Mouse (Mus musculus) bone marrow macrophage, adult 2 months (primary cell): ENCODE data around the gene Dbx1. TPM values are rescaled to one million over a fixed set of nuclear protein-coding genes. Genes with fewer than 3 reads are reported as not detected.
A peak's percentile ranks its signal among the peaks of the same experiment; 100 is the strongest.

Experiments
- H3K27ac ChIP-seq: 2 replicates; pipeline ENCODE4 v1.5.1; 2012; ENCODE audit warnings: low read depth, low read length; ENCODE audit not compliant: insufficient read depth
- H3K4me1 ChIP-seq: 2 replicates; pipeline ENCODE4 v1.6.1; 2012; ENCODE audit warnings: low read length; ENCODE audit not compliant: control insufficient read depth, insufficient read depth
- H3K4me3 ChIP-seq: 2 replicates; pipeline ENCODE4 v1.5.1; 2012; ENCODE audit warnings: mild to moderate bottlenecking, low read length, moderate library complexity; ENCODE audit not compliant: insufficient read depth
- CTCF ChIP-seq: IDR thresholded peaks from 2 replicates; pipeline ENCODE4 v1.5.1; 2012; ENCODE audit warnings: low read depth, mild to moderate bottlenecking, low read length, moderate library complexity
- POLR2A ChIP-seq: IDR thresholded peaks from 2 replicates; pipeline ENCODE4 v1.6.1; 2012; ENCODE audit warnings: mild to moderate bottlenecking, low read depth, low read length, borderline replicate concordance
- polyA plus RNA-seq: library from polyadenylated mRNA; stranded (reverse); fragments of >200 nt; gene quantifications from 2 replicates; pipeline ENCODE4 v1.2.4, GENCODE M21; 2012; ENCODE audit not compliant: missing spikeins, insufficient read depth, insufficient read length

Dbx1 gene
- polyA plus RNA-seq, 1 experiment: not detected

DNA sequence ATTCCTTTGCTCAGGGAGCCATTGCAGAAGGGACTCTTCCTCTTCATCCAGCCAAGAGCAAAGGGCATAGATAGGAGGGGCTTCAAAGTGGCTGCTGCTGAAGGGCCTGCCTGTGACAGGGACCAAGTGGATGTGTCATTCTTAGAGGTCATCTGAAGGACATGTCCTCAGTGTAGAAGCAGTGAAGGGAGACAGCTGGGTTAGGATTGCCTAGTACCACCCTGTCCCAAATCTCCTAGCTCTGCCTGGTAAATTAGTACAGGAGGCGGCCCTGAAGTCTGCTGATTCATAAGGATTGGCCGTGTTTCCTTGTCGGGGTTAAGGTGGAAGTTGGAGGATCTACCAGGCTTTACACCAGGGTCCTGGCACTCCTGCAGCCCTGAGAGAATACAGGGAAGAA lies 36.7 kb downstream of the Dbx1 start:
- Histone ChIP-seq H3K4me1 (peaks cover 38% of the 10 kb centered on the region), H3K27ac (0 out of 2 replicates have a peak overlapping the region, but pooled peaks have one; percentile 28), H3K4me3 (no peak overlapping the region)
- TF ChIP-seq CTCF: no peak
- TF ChIP-seq POLR2A: no peak

DNA sequence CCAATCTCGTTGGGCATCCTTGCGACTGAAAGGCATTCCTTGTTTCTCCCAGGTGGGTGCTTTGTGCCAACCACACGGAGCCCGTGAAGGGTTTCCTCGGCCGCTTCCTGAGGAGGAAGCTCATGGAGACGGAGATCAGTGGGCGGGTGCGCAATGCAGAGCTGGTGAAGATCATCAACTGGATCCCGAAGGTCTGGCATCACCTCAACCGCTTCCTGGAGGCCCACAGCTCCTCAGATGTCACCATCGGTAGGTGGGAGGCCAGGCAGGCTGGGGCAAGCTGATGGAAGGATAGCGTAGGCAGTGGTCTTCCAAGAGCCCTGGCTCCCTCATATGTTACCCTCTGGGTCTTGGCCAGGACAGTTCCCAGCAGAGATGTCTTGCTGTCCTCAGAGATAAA lies 38.4 kb downstream of the Dbx1 start:
- Histone ChIP-seq H3K27ac (no peak overlapping the region), H3K4me3 (no peak overlapping the region), H3K4me1 (peaks cover 27% of the 10 kb centered on the region)
- no peak for TF ChIP-seq CTCF

DNA sequence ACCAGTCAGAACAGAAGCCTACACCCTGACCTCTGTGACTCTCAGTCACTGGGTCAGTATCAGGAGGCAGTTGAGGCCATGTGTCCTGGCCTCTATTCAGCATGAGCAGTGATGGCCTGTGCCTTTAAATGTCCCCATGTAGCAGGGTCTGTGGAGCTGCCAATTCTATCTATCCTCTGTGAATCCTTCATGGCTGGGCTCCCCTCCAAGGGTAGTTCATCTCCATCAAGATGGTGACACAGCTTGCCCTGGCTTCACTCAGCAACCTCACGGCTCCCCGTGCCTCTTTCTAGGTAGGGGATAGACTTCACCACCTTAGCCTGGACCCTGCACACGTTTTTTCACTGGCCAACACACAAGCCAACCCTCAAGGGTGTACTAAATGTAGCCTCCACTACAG lies 38.9 kb downstream of the Dbx1 start:
- H3K27ac ChIP-seq: no peak overlapping the region
- peaks cover 27% of the 10 kb centered on the region for H3K4me1 ChIP-seq
- H3K4me3 ChIP-seq: no peak overlapping the region
- TF ChIP-seq POLR2A: no peak

DNA sequence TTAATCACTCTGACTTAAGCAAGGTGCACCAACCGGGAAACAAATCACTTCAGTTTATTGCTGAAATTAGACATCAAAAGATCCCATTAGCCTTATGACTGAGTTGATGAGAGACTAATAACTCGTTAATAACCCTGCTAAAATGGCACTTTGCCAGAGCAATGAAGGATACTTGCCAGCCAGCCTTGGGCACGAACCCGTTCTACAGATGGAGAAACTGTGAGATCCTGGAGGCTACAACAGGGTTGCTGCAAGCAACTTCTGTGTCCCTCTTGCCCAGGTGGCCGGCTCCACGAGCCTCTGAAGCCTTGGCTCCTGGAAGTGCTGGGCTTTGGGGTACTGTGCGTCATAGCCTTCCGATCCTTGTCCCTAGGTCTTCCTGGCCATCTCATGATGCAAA lies 47.0 kb downstream of the Dbx1 start:
- Histone ChIP-seq H3K4me3 (no peak overlapping the region), H3K4me1 (no peaks in the 10 kb centered on the region), H3K27ac (no peak overlapping the region)
- no peak for TF ChIP-seq POLR2A
- no peak for TF ChIP-seq CTCF

DNA sequence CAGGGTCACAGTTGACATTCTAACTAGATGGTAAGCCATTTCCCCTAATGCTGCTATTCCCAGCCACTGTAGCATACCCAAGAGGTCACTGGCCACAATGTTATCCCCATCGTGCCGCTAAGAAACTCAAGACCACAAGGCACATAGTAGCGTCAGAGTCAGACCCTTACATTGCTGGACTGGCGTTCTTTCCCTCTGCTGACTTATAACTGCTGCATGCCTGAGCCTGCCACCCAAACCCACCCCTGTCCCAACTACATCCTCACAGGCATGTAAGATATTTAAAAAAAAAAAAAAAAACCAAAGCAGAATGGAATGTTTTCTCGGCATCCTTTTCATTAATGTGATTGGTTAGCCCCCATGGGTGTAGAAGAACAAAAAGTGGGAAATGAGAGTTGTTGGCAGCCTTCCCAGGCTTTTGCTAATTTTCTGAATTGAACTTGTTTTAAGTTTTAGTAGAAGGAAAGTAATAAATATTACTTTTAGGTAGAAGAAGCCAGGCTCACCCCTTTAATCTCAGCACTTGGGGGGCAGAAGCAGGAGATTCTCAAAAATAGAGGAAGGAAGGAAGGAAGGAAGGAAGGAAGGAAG lies 50.0 kb downstream of the Dbx1 start:
- Histone ChIP-seq H3K4me3 (no peak overlapping the region), H3K4me1 (peaks cover 3% of the 10 kb centered on the region; the same call in 1 of the 2 replicates), H3K27ac (no peak overlapping the region)
- TF ChIP-seq CTCF: no peak

DNA sequence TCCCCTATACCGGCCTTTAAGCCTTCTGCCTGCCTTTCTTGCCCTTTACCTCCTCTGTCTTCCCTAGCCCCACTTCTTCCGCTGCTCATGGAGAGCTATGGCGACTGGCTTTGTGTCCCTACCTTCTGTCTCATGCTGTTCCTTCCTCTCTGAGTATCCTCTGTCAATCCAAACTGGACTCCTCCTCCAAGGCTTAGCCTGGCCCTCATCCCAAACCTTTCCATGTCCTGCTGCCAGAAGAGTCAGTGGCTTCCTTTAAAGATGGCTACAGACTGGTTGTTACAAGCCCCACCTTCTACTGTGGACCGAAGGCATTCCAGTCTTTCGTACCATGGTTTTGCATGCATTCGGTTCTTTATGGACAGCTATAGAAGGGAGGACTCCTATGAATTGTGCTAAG lies 53.5 kb downstream of the Dbx1 start:
- Histone ChIP-seq H3K4me3 (no peak overlapping the region), H3K4me1 (peaks cover 3% of the 10 kb centered on the region; the same call in 1 of the 2 replicates), H3K27ac (no peak overlapping the region)
- TF ChIP-seq POLR2A: no peak
- TF ChIP-seq CTCF: no peak

DNA sequence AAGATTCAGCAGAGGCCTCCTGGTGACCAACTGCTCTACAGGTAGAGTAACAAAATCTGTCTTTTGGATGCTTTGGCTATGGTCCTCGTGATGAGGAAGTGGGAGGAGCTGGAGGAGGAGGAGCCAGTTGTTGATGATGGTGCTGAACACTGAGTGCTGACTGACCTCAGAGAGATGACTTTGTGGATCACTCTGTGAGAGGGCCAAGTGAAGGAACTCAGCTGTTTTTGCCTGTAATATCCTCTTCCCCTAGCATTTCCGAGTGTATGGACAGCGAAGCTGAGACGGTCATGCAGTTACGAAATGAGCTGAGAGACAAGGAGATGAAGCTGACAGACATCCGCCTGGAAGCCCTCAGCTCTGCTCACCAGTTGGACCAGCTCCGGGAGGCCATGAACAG lies 54.1 kb downstream of the Dbx1 start:
- Histone ChIP-seq H3K27ac (no peak overlapping the region), H3K4me3 (no peak overlapping the region), H3K4me1 (peaks cover 3% of the 10 kb centered on the region; the same call in 1 of the 2 replicates)
- TF ChIP-seq CTCF (no peak), POLR2A (no peak)

DNA sequence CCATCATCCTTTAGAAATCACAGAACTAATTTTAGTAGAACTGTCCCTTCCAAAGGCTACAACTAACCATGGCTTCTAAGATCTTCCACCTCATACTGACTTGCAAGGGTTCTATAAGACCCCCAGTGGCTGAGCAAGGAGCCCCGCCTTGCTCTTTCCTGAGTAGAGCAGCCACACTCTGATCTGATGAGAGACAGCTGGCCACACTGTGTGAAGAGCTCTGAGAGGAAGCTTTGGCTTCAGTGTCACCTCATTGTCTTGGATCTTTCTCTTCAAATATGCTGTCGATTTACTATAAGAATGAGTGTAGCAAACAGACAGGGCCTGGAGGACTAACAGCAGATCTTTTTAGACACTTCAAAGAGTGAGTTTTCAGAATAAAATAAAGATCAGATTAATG lies 54.7 kb downstream of the Dbx1 start:
- Histone ChIP-seq H3K4me3 (no peak overlapping the region), H3K27ac (no peak overlapping the region), H3K4me1 (peaks cover 3% of the 10 kb centered on the region; the same call in 1 of the 2 replicates)
- TF ChIP-seq POLR2A (no peak), CTCF (no peak)

Other genes with a start within 250 kb of the Dbx1 start
- gene Htatip2, start 122.3 kb upstream of the Dbx1 start, polyA plus RNA-seq: 54.7 and 55.4 TPM in 2 replicates
- gene Prmt3, start 141.5 kb upstream of the Dbx1 start, polyA plus RNA-seq: 9.2 and 12.0 TPM in 2 replicates